Mouse (Mus musculus) liver, embryonic 16.5 days (tissue): ENCODE results near the gene Spc24. TPM values are rescaled to one million over a fixed set of nuclear protein-coding genes. Genes with fewer than 3 reads are reported as not detected.
"Not testable (repeated sequence)": the region's sequence is repeated elsewhere in the genome, so short reads cannot be mapped to it uniquely, and the experiment has no call there.

Experiments
- ATAC-seq: fragments of 200-750 bp; cut with Nextera tagmentation; 2 replicates; pipeline ENCODE4 v1.8.0; 2017; ENCODE audit warnings: low read depth, mild to moderate bottlenecking, moderate number of reproducible peaks, moderate library complexity
- H3K27ac ChIP-seq: fragments of 300-500 bp; sonication (generic); 2 replicates; pipeline ENCODE4 v1.5.1; 2014; ENCODE audit warnings: mild to moderate bottlenecking, low read length
- H3K27me3 ChIP-seq: fragments of 300-500 bp; sonication (generic); 2 replicates; pipeline ENCODE4 v1.6.1; 2014; ENCODE audit warnings: low read depth, low read length, mixed read lengths; ENCODE audit not compliant: control insufficient read depth, insufficient read depth
- H3K36me3 ChIP-seq: fragments of 300-500 bp; sonication (generic); 2 replicates; pipeline ENCODE4 v1.6.1; 2014; ENCODE audit warnings: mild to moderate bottlenecking; ENCODE audit not compliant: control insufficient read depth, insufficient read depth
- H3K4me1 ChIP-seq: fragments of 300-500 bp; sonication (generic); 2 replicates; pipeline ENCODE4 v1.6.1; 2014; ENCODE audit warnings: low read depth, low read length, mixed read lengths; ENCODE audit not compliant: control insufficient read depth
- H3K4me2 ChIP-seq: fragments of 300-500 bp; sonication (generic); 2 replicates; pipeline ENCODE4 v1.6.1; 2014; ENCODE audit warnings: low read depth, low read length, mixed read lengths
- H3K4me3 ChIP-seq: fragments of 300-500 bp; sonication (generic); 2 replicates; pipeline ENCODE4 v1.5.1; 2014; ENCODE audit warnings: low read depth, mild to moderate bottlenecking, low read length
- H3K9ac ChIP-seq: fragments of 300-500 bp; sonication (generic); 2 replicates; pipeline ENCODE4 v1.6.1; 2014; ENCODE audit warnings: low read depth, low read length
- H3K9me3 ChIP-seq: fragments of 300-500 bp; sonication (generic); replicated peaks from 2 replicates; pipeline ENCODE4 v1.6.1; 2016; ENCODE audit warnings: low read length; ENCODE audit not compliant: control insufficient read depth
- WGBS: fragments of 180-500 bp; shearing (Covaris S2); extraction: QIAGEN DNeasy Blood & Tissue Kit; methylation state at CpG from one replicate; pipeline ENCODE4 v1.1.7; 2014; ENCODE audit not compliant: insufficient replicate concordance; 5-methylcytosine and 5-hydroxymethylcytosine counted together
- polyA plus RNA-seq: library from polyadenylated mRNA; unstranded; fragments of >200 nt; fragmentation: Nextera tagmentation; extraction: Ambion mirVana; gene quantifications from 2 replicates; pipeline ENCODE4 v1.2.1, GENCODE M21; 2015

Spc24 gene
- polyA plus RNA-seq, 1 experiment from 2014 or later: 68.0 TPM

GRCm38 (mm10) chr9:21791861-21792260 is 31.8 kb upstream of the Spc24 start:
- peaks cover 8% of the 10 kb centered on the region for H3K4me1 ChIP-seq
- H3K9me3 ChIP-seq: no peaks in the 10 kb centered on the region
- 0 out of 2 replicates have a peak, but pooled peaks have one; percentile 30 for ATAC-seq
- no peak overlapping the region for H3K9ac ChIP-seq
- H3K27me3 ChIP-seq: no peaks in the 10 kb centered on the region
- no peak overlapping the region for H3K4me3 ChIP-seq
- H3K27ac ChIP-seq: no peak overlapping the region
- WGBS: 64% methylated on average over 8 of the region's 8 CpGs
- H3K4me2 ChIP-seq: no peak overlapping the region
- peaks cover 3% of the 10 kb centered on the region; the same call in 1 of the 2 replicates for H3K36me3 ChIP-seq

- 75% methylated on average over 9 of the region's 9 CpGs for WGBS
- Histone ChIP-seq H3K4me3 (no peak overlapping the region), H3K27ac (no peak overlapping the region), H3K9ac (no peak overlapping the region), H3K4me2 (no peak overlapping the region), H3K9me3 (no peaks in the 10 kb centered on the region), H3K4me1 (no peaks in the 10 kb centered on the region; the same call in none of the 2 replicates), H3K36me3 (no peaks in the 10 kb centered on the region), H3K27me3 (no peaks in the 10 kb centered on the region)
- ATAC-seq: no peak
Observed at GRCm38 (mm10) chr9:21788234-21788633, 28.1 kb upstream of the Spc24 start.

GRCm38 (mm10) chr9:21787654-21788053 is 27.6 kb upstream of the Spc24 start:
- no peak overlapping the region for H3K9ac ChIP-seq
- no peaks in the 10 kb centered on the region for H3K9me3 ChIP-seq
- H3K4me2 ChIP-seq: no peak overlapping the region
- 72% methylated on average over 5 of the region's 5 CpGs for WGBS
- no peaks in the 10 kb centered on the region for H3K36me3 ChIP-seq
- no peak for ATAC-seq
- no peaks in the 10 kb centered on the region for H3K27me3 ChIP-seq
- no peak overlapping the region for H3K27ac ChIP-seq
- no peaks in the 10 kb centered on the region; the same call in none of the 2 replicates for H3K4me1 ChIP-seq
- H3K4me3 ChIP-seq: no peak overlapping the region

- Histone ChIP-seq H3K4me1 (no peaks in the 10 kb centered on the region; the same call in 1 of the 2 replicates), H3K27me3 (no peaks in the 10 kb centered on the region), H3K36me3 (no peaks in the 10 kb centered on the region), H3K9me3 (no peaks in the 10 kb centered on the region), H3K9ac (no peak overlapping the region), H3K4me3 (no peak overlapping the region), H3K4me2 (no peak overlapping the region), H3K27ac (no peak overlapping the region)
- WGBS: 8% methylated on average over 6 of the region's 6 CpGs
- no peak for ATAC-seq
Observed at GRCm38 (mm10) chr9:21786906-21787305, 26.8 kb upstream of the Spc24 start.

GRCm38 (mm10) chr9:21786309-21786708 is 26.2 kb upstream of the Spc24 start:
- ATAC-seq, H3K4me1 ChIP-seq, H3K27me3 ChIP-seq, H3K4me3 ChIP-seq, H3K9me3 ChIP-seq, H3K36me3 ChIP-seq, H3K4me2 ChIP-seq, H3K27ac ChIP-seq, H3K9ac ChIP-seq: not testable (repeated sequence)
- 44% methylated on average over 1 of the region's 2 CpGs for WGBS

GRCm38 (mm10) chr9:21784517-21785307 is 24.6 kb upstream of the Spc24 start:
- H3K4me3 ChIP-seq: no peak overlapping the region
- ATAC-seq: 0 out of 2 replicates have a peak, but pooled peaks have one; percentile 11
- no peak overlapping the region for H3K9ac ChIP-seq
- H3K4me1 ChIP-seq: no peaks in the 10 kb centered on the region
- H3K27ac ChIP-seq: no peak overlapping the region
- 60% methylated on average over 7 of the region's 7 CpGs for WGBS
- no peaks in the 10 kb centered on the region for H3K27me3 ChIP-seq
- no peaks in the 10 kb centered on the region for H3K9me3 ChIP-seq
- H3K36me3 ChIP-seq: no peaks in the 10 kb centered on the region
- H3K4me2 ChIP-seq: no peak overlapping the region

GRCm38 (mm10) chr9:21781657-21782468 is 21.8 kb upstream of the Spc24 start:
- Histone ChIP-seq H3K36me3 (peaks cover 8% of the 10 kb centered on the region), H3K4me2 (no peak overlapping the region), H3K27ac (no peak overlapping the region), H3K4me1 (no peaks in the 10 kb centered on the region), H3K4me3 (no peak overlapping the region), H3K9ac (no peak overlapping the region), H3K27me3 (no peaks in the 10 kb centered on the region), H3K9me3 (no peaks in the 10 kb centered on the region)
- WGBS: 58% methylated on average over 15 of the region's 15 CpGs
- ATAC-seq: no peak

- Histone ChIP-seq H3K36me3 (peaks cover 8% of the 10 kb centered on the region), H3K9me3 (no peaks in the 10 kb centered on the region), H3K4me2 (no peak overlapping the region), H3K27ac (no peak overlapping the region), H3K27me3 (no peaks in the 10 kb centered on the region), H3K9ac (no peak overlapping the region), H3K4me3 (no peak overlapping the region), H3K4me1 (no peaks in the 10 kb centered on the region)
- no peak for ATAC-seq
- 52% methylated on average over 3 of the region's 3 CpGs for WGBS
Observed at GRCm38 (mm10) chr9:21777726-21778125, 17.6 kb upstream of the Spc24 start.

- Histone ChIP-seq H3K4me1 (no peaks in the 10 kb centered on the region), H3K27ac (no peak overlapping the region), H3K9me3 (no peaks in the 10 kb centered on the region), H3K4me3 (no peak overlapping the region), H3K9ac (no peak overlapping the region), H3K27me3 (no peaks in the 10 kb centered on the region), H3K36me3 (peaks cover 8% of the 10 kb centered on the region), H3K4me2 (no peak overlapping the region)
- ATAC-seq: no peak
- WGBS: 83% methylated on average over 16 of the region's 16 CpGs
Observed at GRCm38 (mm10) chr9:21774353-21774752, 14.2 kb upstream of the Spc24 start.
